Comparison of ENCODE assay signal across 9 mouse cellular contexts in genomic region chr17:48432158-48432980, GRCm38 (mm10). TPM values are rescaled to one million over a fixed set of nuclear protein-coding genes. Genes with fewer than 3 reads are reported as not detected.
DNase-seq lines count a peak whose midpoint lies in the region; ATAC-seq lines count a peak whose summit lies in the region.
"Had no signal": no experiment of that assay in that cellular context is flagged by ENCODE, and none has a peak within 500 bp of the region (broad histone marks: within the 10 kb centered on the region; RNA-seq: fewer than 3 reads in every experiment).

Apobec2 (minus strand) TSS chr17:48432930.

- peaks cover 29% of the 10 kb centered on the region for H3K4me1 ChIP-seq in embryonic facial prominence, embryonic 15.5 days

- H3K9ac ChIP-seq in embryonic facial prominence, embryonic 15.5 days = no peak within 1 kb of the TSS

- H3K27ac ChIP-seq in embryonic facial prominence, embryonic 15.5 days (replicated peaks) = 0 out of 2 replicates have a peak within 1 kb of the TSS, but pooled peaks have one; percentile 55

- 59% methylated on average over 16 of the region's 16 CpGs for WGBS in embryonic facial prominence, embryonic 15.5 days

- DNase-seq in adrenal gland, postnatal 14 days = peak; percentile 15
- DNase-seq in adrenal gland, postnatal 4 days (ENCODE audit: low spot score in 2 of 2) = no peak
- DNase-seq in heart, postnatal 36 days = peak; percentile 66 to 72
- DNase-seq in cerebellum, adult 9-10 months = no peak
- DNase-seq in adrenal gland, adult 8-10 months = no peak

- 0 out of 2 replicates have a peak, but pooled peaks have one; percentile 40 for ATAC-seq in embryonic facial prominence, embryonic 15.5 days (ENCODE audit: insufficient number of reproducible peaks, low FRiP score, low TSS enrichment, low read depth)
- peak; percentile 51 for ATAC-seq in megakaryocyte-erythroid progenitor cell, adult 5-6 weeks (replicated peaks; ENCODE audit: low FRiP score, low TSS enrichment, poor library complexity, severe bottlenecking)
- ATAC-seq in frontal cortex, adult (ENCODE audit: low TSS enrichment) = no peak

- H3K9me3 ChIP-seq in embryonic facial prominence, embryonic 15.5 days (replicated peaks) = no peaks in the 10 kb centered on the region

- intact Hi-C loops in heart, postnatal 36 days (cut with DNase I) = no loop called here

- peak within 1 kb of the TSS; percentile 2; the same call in 1 of the 2 replicates for H3K4me3 ChIP-seq in embryonic facial prominence, embryonic 15.5 days (replicated peaks)

- H3K4me2 ChIP-seq in embryonic facial prominence, embryonic 15.5 days (replicated peaks) = no peak within 1 kb of the TSS

- no peaks in the 10 kb centered on the region for H3K27me3 ChIP-seq in embryonic facial prominence, embryonic 15.5 days

- no peaks in the 10 kb centered on the region for H3K36me3 ChIP-seq in embryonic facial prominence, embryonic 15.5 days

RNA-seq across cellular contexts. Expression of gene Apobec2, which starts in this region (rescaled TPM):
- total RNA-seq in adrenal gland, postnatal 14 days (2021) = 2.3 and 3.0 TPM in 2 replicates
- 10 to 100 TPM in 1 of 2 experiments, 1 to 10 TPM in 1; 7.6 to 24.5 TPM for total RNA-seq in adrenal gland, postnatal 4 days (2021)
- polyA plus RNA-seq in embryonic facial prominence, embryonic 15.5 days (2015; fragmentation: Nextera tagmentation; extraction: Ambion mirVana) = 25.7 and 38.4 TPM in 2 replicates
- 100 to 1,000 TPM; 236 to 256 TPM for total RNA-seq in heart, postnatal 36 days (2021)
- total RNA-seq in megakaryocyte-erythroid progenitor cell, adult 5-6 weeks (2014; fragmentation: Nextera tagmentation) = 1.7 TPM in 1 of 2 replicates, not detected in the other
- total RNA-seq in megakaryocyte-erythroid progenitor cell, adult 5-6 weeks (2017) = 0.30 TPM in 1 of 2 replicates, not detected in the other
- 1 to 10 TPM in 3 of 4 experiments, under 1 TPM in 1; 0.98 to 2.5 (median 2.0) TPM for total RNA-seq in adrenal gland, adult 8-10 months (2022)
- total RNA-seq: layer of hippocampus, adult 18-20 months had no signal

Comparison
In these comparisons a context has a peak if more than half of its experiments do, and no peak if none do; other contexts are left out.
1. RNA of gene Apobec2 (total RNA-seq): 236 to 256 TPM in heart, postnatal 36 days; 7.6 to 24.5 TPM in adrenal gland, postnatal 4 days, 0.98 to 2.5 TPM in adrenal gland, adult 8-10 months, 2.3 to 3.0 TPM in adrenal gland, postnatal 14 days and 0.30 to 1.7 TPM in megakaryocyte-erythroid progenitor cell, adult 5-6 weeks; every median in the first group is over 4 times any median in the second.
2. DNase-seq: peak in adrenal gland, postnatal 14 days (single experiment) and heart, postnatal 36 days (2 of 2); none in adrenal gland, postnatal 4 days (0 of 2), cerebellum, adult 9-10 months (single experiment) and adrenal gland, adult 8-10 months (single experiment).